In genomic region chr15:65041999-65042398, GRCm38 (mm10) we compare ENCODE assay signal across 41 mouse cellular contexts. TPM values are rescaled to one million over a fixed set of nuclear protein-coding genes. Genes with fewer than 3 reads are reported as not detected.
DNase-seq lines count a peak whose midpoint lies in the region; ATAC-seq and TF ChIP-seq lines count a peak whose summit lies in the region.
"Had no signal": no experiment of that assay in that cellular context is flagged by ENCODE, and none has a peak within 500 bp of the region (broad histone marks: within the 10 kb centered on the region; RNA-seq: fewer than 3 reads in every experiment).

No protein-coding gene starts in this region.

- TF ChIP-seq EP300 in ES-Bruce4 (IDR thresholded peaks at IDR 0.05; ENCODE audit: insufficient read depth, low read depth, low read length), result 0 out of 2 replicates have a peak, but pooled peaks have one; percentile 24

- no peaks in the 10 kb centered on the region for H3K27me3 ChIP-seq in hindbrain, embryonic 11.5 days (ENCODE audit: control insufficient read depth, insufficient read depth, low read length)
- no peaks in the 10 kb centered on the region for H3K27me3 ChIP-seq in hindbrain, embryonic 12.5 days
- H3K27me3 ChIP-seq in ES-Bruce4 (ENCODE audit: control insufficient read depth, insufficient read depth, low read length, poor library complexity, severe bottlenecking), result no peaks in the 10 kb centered on the region
- H3K27me3 ChIP-seq: embryonic facial prominence, embryonic 13.5 days; heart, embryonic 13.5 days; hindbrain, embryonic 15.5 days; kidney, embryonic 15.5 days; midbrain, embryonic 15.5 days had no signal

- H3K9me3 ChIP-seq in hindbrain, embryonic 11.5 days (ENCODE audit: control insufficient read depth, low read length), result no peaks in the 10 kb centered on the region
- no peaks in the 10 kb centered on the region for H3K9me3 ChIP-seq in hindbrain, embryonic 12.5 days (replicated peaks)
- H3K9me3 ChIP-seq in ES-Bruce4 (replicated peaks; ENCODE audit: control insufficient read depth, insufficient read depth, low read length, poor library complexity, severe bottlenecking) (no peaks in the 10 kb centered on the region), ES-E14 (ENCODE audit: control insufficient read depth, insufficient read depth, low read depth, low read length) (no peaks in the 10 kb centered on the region)
- H3K9me3 ChIP-seq: embryonic facial prominence, embryonic 13.5 days; forebrain, embryonic 10.5 days; G1E; heart, embryonic 13.5 days; hindbrain, embryonic 15.5 days; kidney, embryonic 15.5 days; midbrain, embryonic 15.5 days had no signal

- no peaks in the 10 kb centered on the region for H3K4me1 ChIP-seq in hindbrain, embryonic 11.5 days (replicated peaks; ENCODE audit: control insufficient read depth, insufficient read depth, low read length)
- H3K4me1 ChIP-seq in hindbrain, embryonic 12.5 days, result no peaks in the 10 kb centered on the region
- H3K4me1 ChIP-seq in ES-Bruce4 (ENCODE audit: control insufficient read depth, insufficient read depth, low read length), result no peaks in the 10 kb centered on the region
- H3K4me1 ChIP-seq in ES-E14 (ENCODE audit: control insufficient read depth in 2 of 2, insufficient read depth in 2 of 2, low read length in 2 of 2, poor library complexity in 1 of 2), result 0 out of 4 replicates have a peak, but pooled peaks cover 0 to 2% of the 10 kb centered on the region in 2 experiments
- H3K4me1 ChIP-seq: embryonic facial prominence, embryonic 13.5 days; heart, embryonic 13.5 days; hindbrain, embryonic 15.5 days; kidney, embryonic 15.5 days; midbrain, embryonic 15.5 days had no signal

- H3K36me3 ChIP-seq in hindbrain, embryonic 11.5 days (ENCODE audit: control insufficient read depth, insufficient read depth, low read length), result no peaks in the 10 kb centered on the region
- H3K36me3 ChIP-seq in hindbrain, embryonic 12.5 days, result no peaks in the 10 kb centered on the region
- H3K36me3 ChIP-seq in ES-Bruce4 (ENCODE audit: control insufficient read depth, insufficient read depth, low read length, poor library complexity, severe bottlenecking) (no peaks in the 10 kb centered on the region), ES-E14 (ENCODE audit: control insufficient read depth, insufficient read depth, low read length, poor library complexity, severe bottlenecking) (no peaks in the 10 kb centered on the region)
- H3K36me3 ChIP-seq: embryonic facial prominence, embryonic 13.5 days; forebrain, embryonic 10.5 days; G1E; heart, embryonic 13.5 days; hindbrain, embryonic 15.5 days; kidney, embryonic 15.5 days; midbrain, embryonic 15.5 days had no signal

- no peak overlapping the region for H3K9ac ChIP-seq in hindbrain, embryonic 11.5 days (ENCODE audit: low read depth, low read length)
- H3K9ac ChIP-seq in hindbrain, embryonic 12.5 days, result no peak overlapping the region
- H3K9ac ChIP-seq in ES-Bruce4 (ENCODE audit: low read depth, poor library complexity, severe bottlenecking), result no peak overlapping the region
- no peak overlapping the region for H3K9ac ChIP-seq in ES-E14 (ENCODE audit: insufficient read depth, low read depth, low read length, poor library complexity, severe bottlenecking)
- H3K9ac ChIP-seq: embryonic facial prominence, embryonic 13.5 days; forebrain, postnatal 0 days; heart, embryonic 13.5 days; hindbrain, embryonic 15.5 days; kidney, embryonic 15.5 days; liver, embryonic 14.5 days; midbrain, embryonic 15.5 days had no signal

- no peak overlapping the region for H3K4me3 ChIP-seq in hindbrain, embryonic 11.5 days (ENCODE audit: low read depth, low read length)
- H3K4me3 ChIP-seq in hindbrain, embryonic 12.5 days, result no peak overlapping the region
- H3K4me3 ChIP-seq in ES-Bruce4 (ENCODE audit: low read depth, low read length) (no peak overlapping the region), ES-E14 (ENCODE audit: insufficient read depth in 1 of 2, low read depth in 1 of 2, low read length in 2 of 2, poor library complexity in 1 of 2, severe bottlenecking in 1 of 2) (no peak overlapping the region)
- H3K4me3 ChIP-seq: embryonic facial prominence, embryonic 13.5 days; forebrain, embryonic 10.5 days; heart, adult 2 months; heart, embryonic 13.5 days; hindbrain, embryonic 15.5 days; kidney, embryonic 15.5 days; midbrain, embryonic 15.5 days had no signal

- TF ChIP-seq POLR2A in ES-Bruce4 (IDR thresholded peaks at IDR 0.05; ENCODE audit: insufficient read depth, low read length), result no peak

- DNase-seq in hindbrain, embryonic 11.5 days (ENCODE audit: low spot score), result peak; percentile 8
- peak; percentile 6 for DNase-seq in ES-E14 (ENCODE audit: low read depth, low spot score)
- DNase-seq in embryo, embryonic 11 days, result peak; percentile 8
- no peak for DNase-seq in kidney, postnatal 4 days
- no peak for DNase-seq in left cerebral cortex, adult 9 months (ENCODE audit: low spot score in 2 of 2)
- DNase-seq in layer of hippocampus, adult 9-11 months, result no peak
- DNase-seq: adrenal gland, postnatal 25 days; cerebellum, adult 18-20 months; cerebellum, postnatal 10 days; forebrain, postnatal 0 days; heart, adult 2 months; heart, postnatal 10 days; kidney, adult 18-20 months; kidney, postnatal 25 days; layer of hippocampus, postnatal 36 days; liver; lung, adult 2 months; lung, postnatal 10 days; thymus, adult 2 months; thymus, postnatal 4 days had no signal

- WGBS in hindbrain, embryonic 11.5 days, result 35% methylated on average over 4 of the region's 4 CpGs
- WGBS in hindbrain, embryonic 12.5 days, result 31% methylated on average over 4 of the region's 4 CpGs

- no peak for TF ChIP-seq CTCF in ES-Bruce4 (IDR thresholded peaks at IDR 0.05; ENCODE audit: low read depth, low read length)

- H3K4me2 ChIP-seq in hindbrain, embryonic 11.5 days (replicated peaks; ENCODE audit: low read depth, low read length), result no peak overlapping the region
- no peak overlapping the region for H3K4me2 ChIP-seq in hindbrain, embryonic 12.5 days (replicated peaks)
- H3K4me2 ChIP-seq: embryonic facial prominence, embryonic 13.5 days; heart, embryonic 13.5 days; hindbrain, embryonic 15.5 days; kidney, embryonic 15.5 days; midbrain, embryonic 15.5 days had no signal

- no peak overlapping the region for H3K27ac ChIP-seq in hindbrain, embryonic 11.5 days (ENCODE audit: low read depth, low read length)
- no peak overlapping the region for H3K27ac ChIP-seq in hindbrain, embryonic 12.5 days
- no peak overlapping the region for H3K27ac ChIP-seq in ES-Bruce4 (ENCODE audit: insufficient read depth, low read length)
- H3K27ac ChIP-seq in ES-E14 (ENCODE audit: insufficient read depth, low read depth, low read length, poor library complexity, severe bottlenecking), result no peak overlapping the region
- H3K27ac ChIP-seq: embryonic facial prominence, embryonic 13.5 days; forebrain, embryonic 10.5 days; heart, adult 2 months; heart, embryonic 13.5 days; hindbrain, embryonic 15.5 days; kidney, embryonic 15.5 days; liver, embryonic 14.5 days; macrophage; midbrain, embryonic 15.5 days had no signal

- ATAC-seq in hindbrain, embryonic 11.5 days (ENCODE audit: low FRiP score), result peak; percentile 43; the same call in 1 of the 2 replicates
- ATAC-seq in hindbrain, embryonic 12.5 days (ENCODE audit: low FRiP score), result no peak
- ATAC-seq: CD4-positive, CD25-positive, alpha-beta regulatory T cell, adult 4 months; forebrain, postnatal 0 days; midbrain, embryonic 15.5 days had no signal

- in situ Hi-C loops in ES-E14 (cut with MboI; ENCODE audit: low sequenced_read_pairs in 2 of 2, unreplicated experiment in 2 of 2), result no loop called here

TF ChIP-seq in ES-E14, 5 proteins besides CTCF, POLR2A, EP300 and RAD21:
- peak; percentile 53; the same call in 1 of the 2 replicates for TF ChIP-seq MAFK (IDR thresholded peaks at IDR 0.05; ENCODE audit: insufficient read depth, low read depth, low read length)
- TF ChIP-seq CHD2 (IDR thresholded peaks at IDR 0.05; ENCODE audit: low read depth, low read length), result no peak

RNA-seq across cellular contexts. Expression of gene Gm21961, which starts 27.3 kb away (rescaled TPM):
- not detected in 2 replicates for polyA plus RNA-seq in hindbrain, embryonic 11.5 days (2014; fragmentation: Nextera tagmentation; extraction: Ambion mirVana)
- not detected in 2 replicates for polyA plus RNA-seq in hindbrain, embryonic 12.5 days (2016; fragmentation: Nextera tagmentation; extraction: Ambion mirVana)
- polyA plus RNA-seq in ES-Bruce4 (2011; ENCODE audit: insufficient read depth, insufficient read length, low read depth, missing spikeins), result not detected in 2 replicates
- not detected in 2 replicates for total RNA-seq in ES-E14 (2012; rRNA removed)
- total RNA-seq: adrenal gland, postnatal 25 days; common myeloid progenitor, adult 5-6 weeks; forebrain, postnatal 0 days; G1E; gastrocnemius, adult 8-10 months; gastrocnemius, postnatal 4 days; heart, adult 2 months; heart, postnatal 10 days; layer of hippocampus, adult 8-10 months; layer of hippocampus, postnatal 36 days; left cerebral cortex, postnatal 10 days; megakaryocyte-erythroid progenitor cell, adult 5-6 weeks; neutrophil, adult 5-6 weeks had no signal
- polyA plus RNA-seq: CD4-positive, CD25-positive, alpha-beta regulatory T cell, adult 4 months; embryonic facial prominence, embryonic 13.5 days; forebrain, embryonic 10.5 days; forebrain, postnatal 0 days; G1E; heart, adult 2 months; heart, embryonic 13.5 days; hindbrain, embryonic 15.5 days; intestine, embryonic 14.5 days; kidney, embryonic 15.5 days; limb, embryonic 11.5 days; liver, embryonic 14.5 days; lung, adult 2 months; macrophage; midbrain, embryonic 15.5 days; thymus, adult 2 months had no signal

Comparison
In these comparisons a context has a peak if more than half of its experiments do, and no peak if none do; other contexts are left out.
1. DNase-seq: peak in hindbrain, embryonic 11.5 days (single experiment), ES-E14 (single experiment) and embryo, embryonic 11 days (single experiment); none in kidney, postnatal 4 days (0 of 2), left cerebral cortex, adult 9 months (0 of 2) and layer of hippocampus, adult 9-11 months (single experiment).